Mouse (Mus musculus) E14TG2a.4 (cell line): ENCODE results near the gene Fshb.

Source experiments
- CTCF ChIP-seq: conservative IDR thresholded peaks from 2 replicates; pipeline ENCODE4 v1.5.1; 2014; ENCODE audit warnings: low read length
- NANOG ChIP-seq: IDR thresholded peaks from 2 replicates; pipeline ENCODE4 v1.6.1; 2014; ENCODE audit warnings: borderline replicate concordance, low read length, mixed read lengths

- peak; percentile 52 for TF ChIP-seq CTCF
- no peak for TF ChIP-seq NANOG
These were observed 49.3 kb downstream of the Fshb start for GRCm38 (mm10) chr2:107010160-107010559.
